Mouse (Mus musculus) liver, adult 2 months (tissue): ENCODE data around the gene Erp44.

Experiments used
- CTCF ChIP-seq: fragments of 200-500 bp; IDR thresholded peaks from 2 replicates; pipeline ENCODE4 v1.5.1; 2011; ENCODE audit warnings: low read depth, low read length, control low read depth
- POLR2A ChIP-seq: fragments of 200-500 bp; IDR thresholded peaks from 2 replicates; pipeline ENCODE4 v1.6.1; 2011; ENCODE audit warnings: low read length, control low read depth; ENCODE audit not compliant: insufficient read depth; ENCODE audit errors: extremely low read depth

GRCm38 (mm10) chr4:48253266-48253665 is 26.1 kb downstream of the Erp44 start:
- TF ChIP-seq POLR2A (no peak), CTCF (no peak)
